Mouse (Mus musculus): ENCODE data around the gene Tm4sf19.

The Tm4sf19 gene

GRCm38 (mm10) chr16:32400267-32400666 lies at the start of gene Tm4sf19:
Gene Tm4sf19, plus strand, starts transcription at chr16:32400506.
- DNase-seq (ENCODE audit: low spot score in 2 of 2) = peak in 1 of 2 experiments; percentile 7

GRCm38 (mm10) chr16:32350776-32351175 lies 49.5 kb upstream of the Tm4sf19 start:
- DNase-seq (ENCODE audit: low spot score in 2 of 2) = no peak

GRCm38 (mm10) chr16:32363530-32363929 lies 36.8 kb upstream of the Tm4sf19 start:
- no peak for DNase-seq (ENCODE audit: low spot score in 2 of 2)

- DNase-seq (ENCODE audit: low spot score in 2 of 2) = peak; percentile 32 to 36
These were observed 29.0 kb upstream of the Tm4sf19 start for GRCm38 (mm10) chr16:32371351-32371750.

GRCm38 (mm10) chr16:32379575-32379974 lies 20.7 kb upstream of the Tm4sf19 start:
- DNase-seq (ENCODE audit: low spot score in 2 of 2) = no peak

- no peak for DNase-seq (ENCODE audit: low spot score in 2 of 2)
These were observed 17.4 kb upstream of the Tm4sf19 start for GRCm38 (mm10) chr16:32382901-32383300.

- no peak for DNase-seq (ENCODE audit: low spot score in 2 of 2)
These were observed 15.4 kb upstream of the Tm4sf19 start for GRCm38 (mm10) chr16:32384885-32385284.

- DNase-seq (ENCODE audit: low spot score in 2 of 2) = no peak
These were observed 13.5 kb upstream of the Tm4sf19 start for GRCm38 (mm10) chr16:32386826-32387225.

GRCm38 (mm10) chr16:32389049-32389448 lies 11.3 kb upstream of the Tm4sf19 start:
- no peak for DNase-seq (ENCODE audit: low spot score in 2 of 2)

- DNase-seq (ENCODE audit: low spot score in 2 of 2) = no peak
These were observed 10.5 kb upstream of the Tm4sf19 start for GRCm38 (mm10) chr16:32389841-32390240.

GRCm38 (mm10) chr16:32390882-32391281 lies 9.4 kb upstream of the Tm4sf19 start:
- no peak for DNase-seq (ENCODE audit: low spot score in 2 of 2)

- no peak for DNase-seq (ENCODE audit: low spot score in 2 of 2)
These were observed 4.4 kb upstream of the Tm4sf19 start for GRCm38 (mm10) chr16:32395679-32396540.

- no peak for DNase-seq (ENCODE audit: low spot score in 2 of 2)
These were observed 3.8 kb upstream of the Tm4sf19 start for GRCm38 (mm10) chr16:32396541-32396835.

GRCm38 (mm10) chr16:32398206-32398605 lies 2.1 kb upstream of the Tm4sf19 start:
- no peak for DNase-seq (ENCODE audit: low spot score in 2 of 2)

GRCm38 (mm10) chr16:32401335-32401965 lies 1.1 kb downstream of the Tm4sf19 start:
- no peak for DNase-seq (ENCODE audit: low spot score in 2 of 2)

- no peak for DNase-seq (ENCODE audit: low spot score in 2 of 2)
These were observed 2.5 kb downstream of the Tm4sf19 start for GRCm38 (mm10) chr16:32402818-32403217.

GRCm38 (mm10) chr16:32405716-32406115 lies 5.4 kb downstream of the Tm4sf19 start:
- DNase-seq (ENCODE audit: low spot score in 2 of 2) = no peak

GRCm38 (mm10) chr16:32406671-32407070 lies 6.4 kb downstream of the Tm4sf19 start:
- DNase-seq (ENCODE audit: low spot score in 2 of 2) = no peak

GRCm38 (mm10) chr16:32407730-32408129 lies 7.4 kb downstream of the Tm4sf19 start:
- no peak for DNase-seq (ENCODE audit: low spot score in 2 of 2)

GRCm38 (mm10) chr16:32417457-32417856 lies 17.2 kb downstream of the Tm4sf19 start:
- no peak for DNase-seq (ENCODE audit: low spot score in 2 of 2)

GRCm38 (mm10) chr16:32419517-32420483 lies 19.5 kb downstream of the Tm4sf19 start, which contains the start of gene Tctex1d2:
Gene Tctex1d2, plus strand, starts transcription at chr16:32419702.
- peak; percentile 92 to 94 for DNase-seq (ENCODE audit: low spot score in 2 of 2)

- DNase-seq (ENCODE audit: low spot score in 2 of 2) = no peak
These were observed 27.2 kb downstream of the Tm4sf19 start for GRCm38 (mm10) chr16:32427506-32427905.

Measured in right cerebral cortex, adult 2 months (tissue).